In the genomic region with DNA sequence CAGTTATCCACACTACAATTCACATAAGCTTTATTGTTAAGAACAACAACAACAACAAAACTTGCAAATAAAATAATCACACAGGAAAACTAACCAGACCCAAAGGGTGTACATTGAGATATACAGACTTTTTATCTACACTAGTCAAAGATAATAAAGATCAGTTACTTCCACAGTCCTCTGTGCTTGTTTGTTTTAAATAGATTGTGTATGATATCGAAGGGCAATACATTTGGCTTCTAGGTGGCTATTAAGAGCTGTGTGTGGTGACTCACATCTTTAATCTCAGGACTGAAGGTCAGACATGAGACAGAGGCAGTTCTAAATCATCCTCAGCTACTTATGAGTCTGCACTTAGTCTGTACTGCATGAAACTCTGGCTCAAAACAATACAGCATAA, we compare ENCODE assay signal across 22 mouse cellular contexts. TPM values are rescaled to one million over a fixed set of nuclear protein-coding genes. Genes with fewer than 3 reads are reported as not detected.
DNase-seq lines count a peak whose midpoint lies in the region; ATAC-seq and TF ChIP-seq lines count a peak whose summit lies in the region.
"Had no signal": no experiment of that assay in that cellular context is flagged by ENCODE, and none has a peak within 500 bp of the region (broad histone marks: within the 10 kb centered on the region; RNA-seq: fewer than 3 reads in every experiment).

No protein-coding gene starts in this region.

- no peak for TF ChIP-seq RAD21 in CH12.LX (IDR thresholded peaks at IDR 0.05; ENCODE audit: low read depth, low read length)

- H3K4me1 ChIP-seq in heart, embryonic 10.5 days = peaks cover 32% of the 10 kb centered on the region
- H3K4me1 ChIP-seq in CH12.LX (ENCODE audit: control insufficient read depth in 1 of 2, insufficient read depth in 2 of 2) = peaks cover 22 to 54% of the 10 kb centered on the region in 2 experiments
- H3K4me1 ChIP-seq in liver, embryonic 15.5 days (replicated peaks) = peaks cover 79% of the 10 kb centered on the region

- no peak for DNase-seq in heart, embryonic 10.5 days (ENCODE audit: low spot score)
- no peak for DNase-seq in heart, postnatal 4 days
- no peak for DNase-seq in CH12.LX (ENCODE audit: extremely low read depth)
- peak; percentile 21 for DNase-seq in induced T-regulatory cell, adult 2 months (ENCODE audit: low read depth)
- DNase-seq in retina, postnatal 1 day = no peak
- DNase-seq in left cerebral cortex, postnatal 14 days (ENCODE audit: low spot score in 2 of 2) = no peak
- DNase-seq in kidney, adult 18-20 months = no peak
- DNase-seq: B cell, adult 2 months; cerebellum, adult 9-10 months; embryo, embryonic 11 days; gastrocnemius, postnatal 14 days; lung, postnatal 10 days; right cerebral cortex, adult 18-20 months; thymus, postnatal 4 days had no signal

- intact Hi-C loops in left cerebral cortex, postnatal 14 days (cut with DNase I) = loop anchor here (10.0 kb wide), 1 partner anchor 87 kb away; no protein-coding TSS in a partner anchor

- no peaks in the 10 kb centered on the region for H3K79me2 ChIP-seq in CH12.LX (replicated peaks; ENCODE audit: control insufficient read depth, extremely low read depth, insufficient read depth, poor library complexity, severe bottlenecking)

- in situ Hi-C loops in CH12.LX (cut with MboI; ENCODE audit: low pct_ligation_motif_present, low pct_unique_long_range_greater_than_20kb, low sequenced_read_pairs) = loop anchor here (25.0 kb wide), 1 partner anchor 120 kb away; the partner anchor contains the start of gene Ddx20

- TF ChIP-seq CTCF in CH12.LX (conservative IDR thresholded peaks at IDR 0.05 in 1 of 2, IDR thresholded peaks at IDR 0.05 in 1 of 2; ENCODE audit: low read depth in 2 of 2, low read length in 2 of 2) = no peak

- peak overlapping the region; percentile 54 for H3K9ac ChIP-seq in CH12.LX (ENCODE audit: insufficient read depth, low read depth)
- peak overlapping the region; percentile 45 for H3K9ac ChIP-seq in liver, embryonic 15.5 days
- H3K9ac ChIP-seq: heart, embryonic 15.5 days; hindbrain, embryonic 14.5 days; limb, embryonic 13.5 days had no signal

- dilution Hi-C loops in CH12.LX (cut with MboI; ENCODE audit: extremely low pct_ligation_motif_present, extremely low pct_unique_long_range_greater_than_20kb, low sequenced_read_pairs) = no loop called here

- H3K27me3 ChIP-seq in heart, embryonic 10.5 days (ENCODE audit: insufficient read depth, poor library complexity, severe bottlenecking) = peaks cover 52% of the 10 kb centered on the region
- no peaks in the 10 kb centered on the region for H3K27me3 ChIP-seq in CH12.LX (replicated peaks)
- H3K27me3 ChIP-seq in liver, embryonic 15.5 days = no peaks in the 10 kb centered on the region
- H3K27me3 ChIP-seq: limb, embryonic 13.5 days had no signal

- no peak for TF ChIP-seq EP300 in CH12.LX (IDR thresholded peaks at IDR 0.05; ENCODE audit: low read length)

- peak overlapping the region; percentile 37 for H3K4me2 ChIP-seq in CH12.LX (ENCODE audit: insufficient read depth, low read depth, poor library complexity, severe bottlenecking)
- H3K4me2 ChIP-seq in liver, embryonic 15.5 days = peak overlapping the region; percentile 70
- H3K4me2 ChIP-seq: heart, embryonic 15.5 days; hindbrain, embryonic 14.5 days; limb, embryonic 13.5 days; midbrain, embryonic 11.5 days had no signal

- H3K4me3 ChIP-seq in heart, embryonic 10.5 days = no peak overlapping the region
- H3K4me3 ChIP-seq in CH12.LX (replicated peaks in 1 of 3; ENCODE audit: low read depth in 2 of 3, low read length in 2 of 3, poor library complexity in 1 of 3) = no peak overlapping the region
- peak overlapping the region; percentile 38; the same call in 1 of the 2 replicates for H3K4me3 ChIP-seq in liver, embryonic 15.5 days (replicated peaks)
- H3K4me3 ChIP-seq: heart, embryonic 15.5 days; layer of hippocampus, adult 2 months; limb, embryonic 13.5 days; myocyte had no signal

- 51% methylated on average over 1 of the region's 1 CpGs for WGBS in heart, embryonic 10.5 days
- WGBS in liver, embryonic 15.5 days (ENCODE audit: insufficient replicate concordance) = 24% methylated on average over 1 of the region's 1 CpGs

- H3K9me3 ChIP-seq in heart, embryonic 10.5 days = no peaks in the 10 kb centered on the region
- H3K9me3 ChIP-seq in CH12.LX (replicated peaks; ENCODE audit: low read length) = no peaks in the 10 kb centered on the region
- H3K9me3 ChIP-seq in liver, embryonic 15.5 days (replicated peaks) = no peaks in the 10 kb centered on the region
- H3K9me3 ChIP-seq: heart, embryonic 15.5 days; limb, embryonic 13.5 days had no signal

- TF ChIP-seq POLR2A in CH12.LX (IDR thresholded peaks at IDR 0.05; ENCODE audit: low read depth, low read length) = no peak

- H3K27ac ChIP-seq in heart, embryonic 10.5 days = 0 out of 2 replicates have a peak overlapping the region, but pooled peaks have one; percentile 16
- peak overlapping the region; percentile 46; the same call in 1 of the 2 replicates for H3K27ac ChIP-seq in CH12.LX (ENCODE audit: insufficient read depth, low read depth)
- H3K27ac ChIP-seq in liver, embryonic 15.5 days (replicated peaks) = peak overlapping the region; percentile 98
- H3K27ac ChIP-seq: heart, embryonic 15.5 days; hindbrain, embryonic 14.5 days; layer of hippocampus, adult 2 months; limb, embryonic 13.5 days had no signal

- peak; percentile 25 for ATAC-seq in liver, embryonic 15.5 days (ENCODE audit: insufficient read depth)
- ATAC-seq: forebrain, embryonic 16.5 days had no signal

- H3K36me3 ChIP-seq in heart, embryonic 10.5 days = no peaks in the 10 kb centered on the region
- no peaks in the 10 kb centered on the region for H3K36me3 ChIP-seq in CH12.LX (replicated peaks in 1 of 2; ENCODE audit: control insufficient read depth in 1 of 2, insufficient read depth in 1 of 2, low read length in 1 of 2)
- no peaks in the 10 kb centered on the region for H3K36me3 ChIP-seq in liver, embryonic 15.5 days (replicated peaks)
- H3K36me3 ChIP-seq: heart, embryonic 15.5 days; limb, embryonic 13.5 days had no signal

TF ChIP-seq in CH12.LX, 34 proteins besides CTCF, POLR2A, EP300 and RAD21:
- no peak for TF ChIP-seq CHD1 (IDR thresholded peaks at IDR 0.05; ENCODE audit: low read depth, low read length)
- TF ChIP-seq TBP (conservative IDR thresholded peaks at IDR 0.05; ENCODE audit: low read depth, low read length) = peak; percentile 46; the same call in 1 of the 2 replicates

RNA-seq across cellular contexts. Expression of gene Rap1a, which starts 6.5 kb away (rescaled TPM):
- polyA plus RNA-seq in heart, embryonic 10.5 days (2016; fragmentation: Nextera tagmentation; extraction: Ambion mirVana) = 73.9 and 95.3 TPM in 2 replicates
- total RNA-seq in heart, postnatal 4 days (2021) = 100 to 1,000 TPM; 131 to 134 TPM
- total RNA-seq in CH12.LX (2012; rRNA removed) = 63.3 and 116 TPM in 2 replicates
- 209 and 234 TPM in 2 replicates for total RNA-seq in CH12.LX (2014; rRNA removed)
- polyA plus RNA-seq in CH12.LX (2012; ENCODE audit: insufficient read length, low read depth) = 222 and 250 TPM in 2 replicates
- polyA plus RNA-seq in liver, embryonic 15.5 days (2015; fragmentation: Nextera tagmentation; extraction: Ambion mirVana) = 87.8 and 106 TPM in 2 replicates
- total RNA-seq in left cerebral cortex, postnatal 14 days (2021) = 10 to 100 TPM; 76.5 to 84.1 TPM

Comparison
In these comparisons a context has a peak if more than half of its experiments do, and no peak if none do; other contexts are left out.
1. H3K27ac ChIP-seq: peak in every context shown above with its lines; median percentile 98 in liver, embryonic 15.5 days; 46 in CH12.LX; 16 in heart, embryonic 10.5 days.